In genomic region chr10:30419391-30420043, GRCm38 (mm10) we compare ENCODE assay signal across 10 mouse cellular contexts.
DNase-seq lines count a peak whose midpoint lies in the region; ATAC-seq and TF ChIP-seq lines count a peak whose summit lies in the region.
"Had no signal": no experiment of that assay in that cellular context is flagged by ENCODE, and none has a peak within 500 bp of the region (broad histone marks: within the 10 kb centered on the region; RNA-seq: fewer than 3 reads in every experiment).

No protein-coding gene starts in this region.

- H3K9me3 ChIP-seq in heart, embryonic 13.5 days, result no peaks in the 10 kb centered on the region
- H3K9me3 ChIP-seq: liver, embryonic 15.5 days; stomach, embryonic 15.5 days had no signal

- no peak for TF ChIP-seq POLR2A in brain, embryonic 14.5 days (IDR thresholded peaks at IDR 0.05; ENCODE audit: borderline replicate concordance, extremely low read depth, insufficient read depth, insufficient read length, poor library complexity, severe bottlenecking)

- no peak for DNase-seq in heart, postnatal 25 days (ENCODE audit: low spot score)
- peak; percentile 51 for DNase-seq in 416B (ENCODE audit: low read depth)
- peak; percentile 81 for DNase-seq in brain, embryonic 14.5 days (ENCODE audit: low read depth)
- DNase-seq in kidney, postnatal 4 days, result peak; percentile 11 to 21
- no peak for DNase-seq in urinary bladder, postnatal 36 days (ENCODE audit: low spot score in 2 of 2)
- DNase-seq in gastrocnemius, adult 8-10 months (ENCODE audit: low spot score in 2 of 2), result no peak
- DNase-seq in frontal cortex, postnatal 10 days (ENCODE audit: low spot score in 2 of 2), result no peak

- H3K9ac ChIP-seq in heart, embryonic 13.5 days, result no peak overlapping the region
- H3K9ac ChIP-seq: liver, embryonic 15.5 days; stomach, embryonic 15.5 days had no signal

- 0 out of 2 replicates have a peak, but pooled peaks have one; percentile 12 for TF ChIP-seq CTCF in brain, embryonic 14.5 days (IDR thresholded peaks at IDR 0.05; ENCODE audit: borderline replicate concordance, extremely low read depth, insufficient read depth, insufficient read length)

- peaks cover 7% of the 10 kb centered on the region; the same call in 1 of the 2 replicates for H3K4me1 ChIP-seq in heart, embryonic 13.5 days
- H3K4me1 ChIP-seq: liver, embryonic 15.5 days; stomach, embryonic 15.5 days had no signal

- no peak for ATAC-seq in heart, embryonic 13.5 days (ENCODE audit: extremely low read depth, insufficient number of reproducible peaks, low FRiP score, low TSS enrichment)

- no peaks in the 10 kb centered on the region for H3K36me3 ChIP-seq in heart, embryonic 13.5 days
- H3K36me3 ChIP-seq: liver, embryonic 15.5 days; stomach, embryonic 15.5 days had no signal

- 30% methylated on average over 6 of the region's 6 CpGs for WGBS in heart, embryonic 13.5 days

- H3K4me3 ChIP-seq in heart, embryonic 13.5 days, result no peak overlapping the region
- H3K4me3 ChIP-seq: liver, embryonic 15.5 days; stomach, embryonic 15.5 days had no signal

- peaks cover 51% of the 10 kb centered on the region for H3K27me3 ChIP-seq in heart, embryonic 13.5 days (replicated peaks)
- H3K27me3 ChIP-seq: liver, embryonic 15.5 days; stomach, embryonic 15.5 days had no signal

- intact Hi-C loops in heart, postnatal 25 days (cut with DNase I), result loop anchor here (5.0 kb wide), 1 partner anchor 887 kb away; no protein-coding TSS in a partner anchor

- peak overlapping the region; percentile 25; the same call in 1 of the 2 replicates for H3K4me2 ChIP-seq in heart, embryonic 13.5 days
- H3K4me2 ChIP-seq: liver, embryonic 15.5 days; stomach, embryonic 15.5 days had no signal

- H3K27ac ChIP-seq in heart, embryonic 13.5 days (replicated peaks), result no peak overlapping the region
- H3K27ac ChIP-seq: liver, embryonic 15.5 days; stomach, embryonic 15.5 days had no signal

Comparison
In these comparisons a context has a peak if more than half of its experiments do, and no peak if none do; other contexts are left out.
1. DNase-seq: peak in 416B (single experiment), brain, embryonic 14.5 days (single experiment) and kidney, postnatal 4 days (2 of 2); none in heart, postnatal 25 days (single experiment), urinary bladder, postnatal 36 days (0 of 2), gastrocnemius, adult 8-10 months (0 of 2) and frontal cortex, postnatal 10 days (0 of 2).